Mouse (Mus musculus) CD8-positive naive resting alpha-beta T cell, adult 2 months (primary cell): Measurements from ENCODE around the gene Lrig1.

Source experiments
- DNase-seq, 2 experiments: peaks; one replicate each; pipeline ENCODE4 v3.0.0; 2022; ENCODE audit warnings: low read depth in 2 of 2, low spot score in 2 of 2

Gene Lrig1

DNA sequence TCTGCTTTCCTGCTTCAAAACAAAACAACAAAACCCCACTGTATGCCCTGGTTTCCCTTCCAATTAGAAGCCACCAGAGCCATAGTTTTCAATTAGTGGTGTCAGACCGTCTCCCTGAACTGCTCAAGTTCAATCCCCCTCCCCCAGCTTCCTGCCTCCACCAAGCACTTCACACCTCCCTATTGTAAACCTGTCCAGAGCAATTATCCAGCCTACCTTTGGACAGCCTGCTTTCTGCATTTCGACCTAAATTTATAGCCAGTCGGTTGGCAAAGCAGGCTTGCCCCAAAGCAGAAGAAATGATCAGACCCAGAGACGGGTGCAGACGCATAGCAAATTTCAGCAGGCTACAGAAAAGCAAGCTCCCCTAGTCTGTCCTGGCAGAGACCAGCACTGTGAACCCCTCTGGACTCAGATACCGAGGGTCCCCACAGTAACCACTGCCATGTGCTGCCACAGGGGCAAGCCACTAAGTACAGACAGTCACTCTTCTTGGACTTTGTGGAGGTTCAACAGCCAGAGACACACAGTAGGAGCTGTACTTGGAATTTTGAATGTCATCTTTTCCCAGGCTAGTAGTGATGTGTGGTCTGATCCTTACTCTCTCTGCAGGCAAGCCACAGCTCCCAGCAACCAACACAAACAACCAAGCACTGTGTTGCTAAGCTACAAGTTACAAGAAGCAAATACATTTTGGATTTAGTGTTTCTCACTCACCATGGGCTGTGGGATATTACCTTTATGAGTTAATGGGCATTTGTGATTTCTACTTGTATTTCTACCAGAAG lies 21.4 kb downstream of the Lrig1 start:
- DNase-seq, result no peak

DNA sequence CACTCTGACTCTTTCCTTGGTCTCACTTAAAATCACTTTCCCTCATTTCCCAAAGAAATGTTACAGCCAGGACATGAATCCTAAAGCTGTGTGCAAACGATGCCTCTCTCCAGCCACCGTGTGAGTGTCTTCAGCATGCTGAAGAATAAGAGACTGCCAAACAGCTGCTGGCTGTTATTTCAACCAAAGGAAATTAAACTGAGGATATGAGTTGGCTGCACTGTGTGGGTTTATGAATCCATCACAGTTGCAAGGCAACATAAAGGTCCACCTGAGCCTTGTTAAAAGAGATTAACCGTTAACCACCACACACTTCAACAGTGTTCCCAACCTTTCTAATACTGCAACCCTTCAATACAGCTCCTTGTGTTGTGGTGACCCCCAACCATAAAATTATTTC lies 22.5 kb downstream of the Lrig1 start:
- no peak for DNase-seq

DNA sequence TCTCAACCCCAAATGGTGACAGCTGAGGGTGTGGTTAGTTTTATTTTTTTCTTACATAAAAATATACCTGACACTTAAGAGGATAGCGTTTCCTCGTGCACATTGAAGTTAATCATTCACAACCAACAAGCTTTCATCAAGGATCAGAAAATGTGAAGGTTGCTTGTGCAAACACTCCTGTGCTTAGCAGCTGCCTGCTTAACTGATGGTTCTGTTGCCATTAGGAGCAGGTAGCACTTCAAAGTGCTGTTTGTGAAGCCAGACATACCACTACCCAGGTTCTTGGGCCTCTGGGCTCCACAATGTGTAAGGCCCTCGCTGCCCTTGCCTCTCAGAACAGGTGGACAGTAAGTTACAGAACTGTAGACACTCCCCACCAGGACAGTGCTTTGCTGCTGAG lies 23.1 kb downstream of the Lrig1 start:
- no peak for DNase-seq

DNA sequence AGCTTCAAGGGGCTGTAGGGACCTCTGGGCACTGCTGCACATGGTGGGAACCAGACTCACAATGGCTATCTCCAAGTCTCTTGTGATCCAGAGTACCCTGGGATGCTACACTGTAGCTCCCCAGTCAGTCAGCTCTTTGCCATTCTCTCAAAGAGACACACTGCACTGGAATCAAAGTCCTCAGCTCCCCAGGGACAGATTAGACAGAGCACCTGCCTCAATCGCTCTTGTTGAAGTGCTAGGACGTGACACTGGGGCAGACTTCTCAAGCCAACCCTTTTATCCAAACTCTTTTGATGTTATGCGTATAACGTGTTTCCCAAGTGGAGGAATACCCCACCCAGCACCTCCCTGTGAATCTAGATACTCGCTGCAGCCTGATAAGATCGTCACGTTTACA lies 23.7 kb downstream of the Lrig1 start:
- no peak for DNase-seq

DNA sequence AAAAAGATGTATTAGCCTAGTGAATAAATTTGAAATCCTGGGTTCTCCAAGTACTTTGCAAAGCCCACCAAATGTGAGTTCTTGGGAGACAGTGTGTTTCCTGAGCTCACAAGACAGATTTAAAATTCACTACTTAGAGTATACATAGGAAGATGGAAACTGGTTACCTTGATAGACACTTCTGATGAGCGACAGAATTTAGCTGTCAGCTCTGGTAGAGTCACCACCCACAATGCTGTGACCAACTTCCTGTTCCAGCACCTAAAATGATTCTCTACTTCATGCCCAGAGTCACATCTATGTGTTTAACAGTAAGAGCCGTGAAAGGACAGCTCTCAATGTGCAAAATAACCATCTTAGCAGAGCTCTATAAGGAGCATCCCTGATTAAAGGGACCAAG lies 27.5 kb downstream of the Lrig1 start:
- peak in 1 of 2 experiments; percentile 15 for DNase-seq

DNA sequence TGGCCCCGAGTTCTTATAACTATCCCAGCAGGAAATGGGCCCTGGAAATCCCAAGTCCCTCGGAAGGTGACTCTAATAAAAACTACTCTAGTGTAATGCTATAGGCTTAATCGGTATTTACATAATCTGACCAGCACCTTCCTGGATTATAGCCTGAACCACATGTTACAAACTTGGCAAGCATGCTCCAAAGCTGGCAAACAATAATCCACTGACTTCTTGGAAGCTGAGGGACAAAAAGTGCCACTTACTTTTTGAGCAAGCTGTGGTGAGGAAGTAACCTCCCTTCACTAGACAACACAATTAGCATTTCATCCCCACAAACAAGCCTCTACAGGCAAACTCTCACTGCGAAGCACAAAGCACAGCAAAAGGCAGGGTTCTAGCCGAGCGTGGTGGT lies 30.6 kb downstream of the Lrig1 start:
- no peak for DNase-seq

DNA sequence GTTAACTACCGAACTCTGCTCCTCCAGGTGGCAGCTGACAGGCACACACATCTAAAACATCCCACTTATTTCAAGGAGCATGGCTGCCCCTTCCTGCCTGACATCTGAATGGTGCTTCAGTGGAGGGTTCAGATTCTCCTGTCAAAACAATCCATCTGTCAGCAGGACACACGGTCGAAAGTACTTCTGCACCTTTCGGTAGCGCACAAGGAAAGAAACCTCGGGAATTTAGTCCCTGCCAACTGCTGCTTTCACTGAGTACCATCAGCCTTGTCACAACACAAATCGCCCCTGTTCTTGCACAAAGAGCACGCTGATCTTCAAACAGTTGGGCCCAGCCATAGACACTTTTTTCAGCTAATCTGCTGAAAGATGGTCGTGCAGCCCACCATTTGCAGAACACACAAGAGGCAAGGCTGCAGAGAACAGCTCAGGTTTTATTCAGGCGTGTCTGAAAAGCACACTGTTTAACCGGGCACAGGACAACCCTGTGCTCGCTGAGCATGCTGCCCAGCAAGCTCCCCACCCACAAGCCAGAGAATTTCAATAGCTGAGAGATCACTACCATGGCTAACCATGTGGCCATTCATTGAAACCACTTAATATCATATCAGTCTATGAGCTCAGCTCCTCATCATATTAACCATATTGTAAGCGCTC lies 31.6 kb downstream of the Lrig1 start:
- no peak for DNase-seq

DNA sequence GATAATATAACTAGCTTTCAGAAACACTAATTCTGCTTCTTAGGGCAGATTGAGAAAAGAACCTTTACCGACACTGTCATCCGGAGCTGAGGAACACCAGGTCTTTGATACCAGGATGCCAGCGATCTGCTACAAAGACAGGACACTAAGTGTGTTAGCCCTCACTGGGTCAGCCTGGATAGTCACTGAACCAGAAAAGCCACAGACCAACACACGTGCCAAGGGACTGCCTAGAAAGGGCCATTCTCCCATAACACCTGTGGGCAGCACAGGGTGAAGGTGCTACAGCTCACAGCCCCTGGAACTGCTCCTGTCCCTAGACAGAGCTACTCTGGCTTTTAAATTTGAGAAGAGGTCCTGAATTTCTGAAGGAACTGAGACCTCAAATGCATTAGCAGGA lies 32.8 kb downstream of the Lrig1 start:
- DNase-seq, result no peak

DNA sequence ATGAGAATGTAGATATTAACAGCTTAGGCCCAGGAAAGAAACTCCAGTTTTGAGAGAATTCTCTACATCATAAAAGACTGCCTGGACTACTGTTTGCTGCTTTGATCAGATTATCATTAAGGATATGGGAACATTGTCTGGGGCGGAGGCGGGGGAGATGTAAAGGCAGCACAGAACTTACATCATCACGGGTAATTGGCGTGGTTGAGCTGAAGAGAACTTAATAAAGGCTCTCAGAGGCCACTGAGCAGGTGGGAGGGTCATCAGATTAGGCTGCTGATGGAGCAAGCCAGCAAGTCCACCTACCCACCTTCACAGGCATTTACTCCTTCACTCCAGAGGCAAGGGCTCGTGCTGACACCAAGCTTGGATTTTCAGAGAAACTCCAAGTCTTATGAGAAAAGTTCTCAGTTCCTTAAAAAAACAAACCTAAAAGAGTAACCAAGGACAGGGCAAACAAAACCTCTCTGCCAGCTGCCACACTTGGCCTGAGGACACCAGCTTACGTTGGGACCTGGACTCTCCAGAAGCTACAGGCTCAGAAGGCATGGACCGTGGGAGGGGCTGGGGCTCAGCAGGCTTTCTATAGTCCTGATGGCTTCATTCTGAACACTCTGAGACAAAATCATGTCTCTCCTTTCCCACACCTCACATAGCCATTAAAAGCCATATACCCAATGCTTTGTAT lies 33.4 kb downstream of the Lrig1 start:
- DNase-seq, result no peak

DNA sequence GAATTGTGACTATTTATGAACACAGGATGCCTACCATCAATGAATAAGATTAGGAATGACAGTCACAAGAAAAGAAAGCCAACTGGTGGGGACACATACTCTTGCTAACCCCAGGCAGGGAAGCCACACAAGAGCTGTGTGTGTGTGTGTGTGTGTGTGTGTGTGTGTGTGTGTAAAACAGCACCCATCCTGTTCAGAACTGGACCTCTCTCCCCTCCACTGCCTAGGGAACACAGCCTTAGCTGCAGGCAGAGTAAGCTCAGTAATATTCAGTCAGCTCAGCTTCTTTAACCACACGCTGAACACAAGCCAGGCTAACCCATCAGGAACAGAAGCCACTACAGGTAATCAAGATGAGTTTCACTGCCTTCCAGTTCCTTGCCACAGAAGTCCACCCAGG lies 34.3 kb downstream of the Lrig1 start:
- DNase-seq, result no peak

DNA sequence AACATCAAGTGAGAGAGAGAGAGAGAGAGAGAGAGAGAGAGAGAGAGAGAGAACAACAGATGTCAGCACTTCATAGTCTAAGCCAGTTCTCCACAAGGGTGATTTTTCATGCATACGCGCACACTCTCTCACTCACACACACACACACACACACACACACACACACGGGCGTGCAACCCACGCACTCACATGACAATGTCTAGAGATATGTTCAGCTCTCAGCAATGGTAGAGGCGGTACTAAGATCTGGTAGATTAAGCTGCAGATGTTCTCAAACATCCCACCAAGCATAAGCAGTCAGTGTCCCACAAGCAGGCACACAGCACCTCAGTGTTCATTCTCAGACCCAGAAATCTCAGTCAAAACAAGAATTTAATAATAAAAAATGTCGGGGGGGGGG lies 34.7 kb downstream of the Lrig1 start:
- DNase-seq, result peak in 1 of 2 experiments; percentile 43

DNA sequence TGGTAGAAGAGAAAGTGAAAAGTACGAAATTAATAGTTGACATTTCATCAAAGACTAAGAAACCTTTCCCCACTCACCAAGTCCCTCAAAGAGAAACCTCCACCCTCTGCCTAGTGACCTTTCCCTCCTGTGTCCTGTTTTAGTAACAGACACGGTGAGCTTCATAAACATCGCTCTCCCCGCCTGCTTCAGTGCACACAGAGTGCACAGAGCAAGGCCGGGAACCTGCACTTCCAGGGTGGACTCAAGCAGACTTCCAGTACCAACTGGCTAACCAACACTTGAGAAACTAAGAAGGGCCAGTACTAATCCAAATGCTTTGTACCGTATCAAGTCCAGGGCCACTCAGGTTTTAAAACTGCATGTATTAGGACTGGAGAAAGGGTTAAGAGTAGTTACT lies 36.0 kb downstream of the Lrig1 start:
- DNase-seq, result no peak

DNA sequence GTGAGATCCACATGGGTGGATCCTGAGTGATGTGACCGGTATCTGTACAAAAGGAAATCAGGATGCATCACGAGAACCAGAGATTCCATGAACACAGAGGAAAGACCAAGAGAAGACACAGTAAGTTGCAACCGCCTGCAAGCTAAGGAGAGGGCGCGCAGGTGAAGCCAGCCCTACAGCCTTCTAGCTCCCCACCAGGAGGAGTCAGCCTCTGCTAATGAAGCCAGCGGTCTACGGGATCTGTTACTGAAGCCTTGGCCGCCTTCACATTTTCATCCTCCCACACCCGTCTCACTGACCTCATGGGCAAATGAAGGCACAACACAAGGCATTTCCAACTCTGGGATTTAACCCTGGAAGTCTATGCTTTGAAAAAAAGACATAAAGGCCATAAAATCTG lies 38.0 kb downstream of the Lrig1 start:
- no peak for DNase-seq

DNA sequence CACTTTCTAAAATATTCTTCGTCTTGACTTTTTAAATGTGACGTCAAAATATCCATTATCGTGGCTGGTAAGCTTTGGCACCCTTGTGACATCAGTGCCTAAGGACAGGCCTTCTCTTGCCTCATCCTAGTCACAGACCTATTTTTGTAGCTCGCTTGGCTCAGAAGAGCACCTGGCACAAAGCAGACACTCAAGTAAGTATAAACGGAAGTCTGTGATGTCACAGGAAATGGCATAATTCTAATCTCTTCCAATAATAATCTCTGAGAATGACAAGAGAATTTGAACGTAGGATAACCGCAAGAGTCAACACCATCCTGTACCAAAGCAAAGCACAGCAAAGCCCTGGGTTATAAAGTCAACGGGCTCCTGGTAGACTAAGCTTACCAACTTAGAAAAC lies 38.6 kb downstream of the Lrig1 start:
- no peak for DNase-seq

DNA sequence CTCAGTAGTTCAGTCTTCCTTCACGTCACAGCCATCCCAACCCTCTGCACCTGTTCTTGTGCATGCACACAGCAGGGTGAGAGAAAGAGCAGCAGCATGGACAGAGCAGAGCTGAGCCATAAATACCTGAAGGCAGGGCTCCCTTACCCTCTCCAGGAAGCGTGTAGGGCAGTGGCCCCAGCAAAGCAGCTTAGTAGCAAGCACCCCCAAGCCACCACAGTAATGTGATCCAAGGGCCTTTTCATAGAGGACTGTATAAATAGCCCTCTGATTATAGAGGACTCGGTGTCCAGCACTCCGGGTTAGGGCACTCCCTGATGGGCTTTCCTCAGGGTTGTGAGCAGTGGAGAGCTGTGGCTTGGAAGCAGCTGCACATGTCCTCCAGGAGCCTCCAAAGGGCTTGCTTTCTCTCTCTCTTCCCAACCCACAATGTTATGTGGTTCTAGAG lies 40.0 kb downstream of the Lrig1 start:
- no peak for DNase-seq

DNA sequence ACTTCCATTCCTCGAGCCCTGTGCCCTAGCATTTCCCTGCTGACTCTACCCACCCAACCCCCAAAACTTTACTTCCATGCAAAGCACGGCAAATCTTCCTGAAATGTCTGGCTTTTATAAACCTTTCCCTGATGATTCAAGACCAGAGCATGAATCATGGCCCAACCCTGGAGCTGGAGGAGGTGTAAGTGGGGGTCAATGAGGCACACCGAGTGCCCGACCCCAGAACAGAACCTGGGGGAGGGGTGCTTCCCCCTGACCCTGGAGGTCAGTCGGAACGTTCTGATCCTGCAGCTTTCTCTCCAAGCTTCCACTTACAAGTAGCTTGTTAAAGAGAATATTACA lies 41.9 kb downstream of the Lrig1 start:
- DNase-seq, result no peak

DNA sequence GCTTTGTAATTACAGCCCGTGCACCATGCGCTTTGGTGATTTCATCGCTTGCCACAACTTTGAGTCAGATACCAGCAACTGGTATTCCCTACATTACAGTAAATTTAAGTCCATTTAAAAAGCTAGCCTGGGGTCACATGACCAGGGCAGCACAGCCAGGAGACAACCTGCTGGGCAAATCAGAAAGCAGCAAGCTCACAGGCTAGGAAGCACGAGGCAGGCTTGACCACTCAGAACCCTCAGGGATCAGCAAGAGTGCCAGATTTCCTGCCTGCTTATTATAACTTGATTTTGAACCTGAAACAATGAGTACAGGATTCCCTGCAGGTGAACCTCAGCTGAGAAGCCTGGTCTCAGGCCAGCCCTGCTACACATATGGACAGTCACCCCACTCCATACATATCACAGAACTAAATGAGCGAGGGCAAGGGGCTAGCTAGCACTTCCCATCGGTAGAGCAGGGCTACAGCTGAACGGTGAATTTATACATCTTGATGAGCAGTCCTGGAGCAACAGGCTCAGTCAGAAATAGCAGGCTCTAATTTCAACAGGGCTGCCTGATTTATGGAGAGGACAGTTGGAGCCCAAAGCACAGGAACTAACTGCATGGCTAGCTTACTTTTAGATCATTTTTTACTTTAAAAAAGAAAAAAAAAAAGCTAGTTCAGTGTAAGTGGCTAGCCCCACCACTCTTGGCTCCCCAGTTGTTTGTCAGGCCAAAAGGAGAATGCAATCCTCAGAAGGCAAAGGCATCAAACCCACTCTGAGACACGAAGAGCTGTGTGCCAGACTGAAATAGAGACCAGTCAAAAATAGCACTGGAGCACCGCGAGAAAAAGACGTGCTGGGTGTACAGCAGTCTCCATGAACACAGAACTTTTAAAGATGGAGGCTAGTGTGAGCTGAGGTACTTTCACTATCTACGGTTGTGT lies 42.5 kb downstream of the Lrig1 start:
- DNase-seq, result no peak

DNA sequence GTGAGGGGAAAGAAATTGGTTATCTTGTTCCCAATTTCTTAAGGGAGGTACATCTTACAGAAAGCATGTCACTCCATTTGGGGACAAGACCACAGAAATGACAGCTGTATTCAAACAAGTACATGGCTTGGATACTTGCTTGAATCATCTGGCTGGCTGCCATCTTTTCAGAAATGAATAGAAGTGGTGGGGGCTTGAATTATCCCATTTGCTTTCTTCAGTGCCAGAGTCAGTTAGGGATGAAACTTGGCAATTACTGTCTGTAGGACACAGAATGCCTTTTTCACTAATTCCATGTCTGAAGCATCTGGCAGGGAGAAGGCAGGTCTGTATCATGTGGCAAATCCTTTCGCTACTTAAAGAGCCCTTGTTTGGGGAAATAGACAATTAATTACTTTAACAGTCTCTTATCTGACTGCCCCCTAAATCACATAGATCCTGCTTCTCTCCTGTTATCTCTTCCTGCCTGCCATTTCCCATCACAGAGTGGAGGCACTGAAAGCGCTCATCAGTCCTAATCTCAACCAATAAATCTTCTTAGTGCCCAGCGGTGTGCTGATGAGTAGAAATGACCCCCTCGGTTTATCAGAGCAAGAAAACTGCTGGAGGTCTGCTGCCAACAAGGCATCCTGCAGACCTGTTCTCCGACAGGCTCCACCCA lies 44.0 kb downstream of the Lrig1 start:
- no peak for DNase-seq

DNA sequence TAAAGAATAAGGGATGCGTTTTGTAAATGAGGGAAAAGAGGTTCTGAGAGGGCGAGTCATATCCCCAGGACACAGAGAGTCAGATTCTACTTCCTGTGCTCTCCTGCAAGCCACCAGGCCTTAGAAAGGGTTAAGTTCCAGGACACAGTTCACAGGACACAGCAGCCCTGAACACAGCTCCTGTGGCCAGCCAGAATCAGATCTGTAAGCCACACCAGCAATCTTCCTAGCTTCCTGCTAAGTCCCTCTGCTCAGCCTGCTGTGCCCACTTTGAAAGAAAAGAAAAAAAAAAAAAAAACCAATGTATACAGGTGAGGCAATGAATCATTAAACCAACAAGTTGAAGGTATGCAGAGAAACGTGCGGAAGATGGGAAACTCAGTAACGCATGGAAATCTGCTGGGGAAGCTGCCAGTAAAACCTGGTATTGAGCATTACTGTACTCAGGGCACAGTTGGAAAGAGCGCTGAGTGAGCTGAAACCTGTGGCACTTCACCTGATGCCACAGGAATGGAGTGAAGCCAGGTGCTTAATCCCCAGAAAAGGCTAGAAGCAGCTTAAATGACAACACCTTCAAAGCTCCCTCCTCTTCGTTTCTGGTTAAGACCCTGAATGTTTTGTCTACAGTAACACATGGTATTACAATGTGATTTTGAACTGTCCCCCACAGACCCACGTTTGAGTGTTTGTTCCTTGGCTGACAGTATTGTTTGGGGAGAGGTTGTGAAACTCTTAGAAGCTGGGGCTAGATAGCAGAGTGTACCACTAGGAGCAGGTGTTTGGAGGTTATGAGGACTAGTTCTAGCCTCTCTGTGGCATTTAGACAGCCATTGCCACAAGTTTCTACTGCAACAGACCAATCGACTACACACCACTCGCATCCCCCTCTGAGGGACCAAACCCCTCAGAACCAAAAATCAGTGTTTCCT lies 46.3 kb downstream of the Lrig1 start:
- DNase-seq, result no peak
